Mouse (Mus musculus): ENCODE measurements at regions not wholly inside any gene's neighbourhood (a gene's known extent, or its start where the extent isn't known, plus 50 kb on each side); places are given as distances from the start of the nearest gene placed in this dataset.

DNA sequence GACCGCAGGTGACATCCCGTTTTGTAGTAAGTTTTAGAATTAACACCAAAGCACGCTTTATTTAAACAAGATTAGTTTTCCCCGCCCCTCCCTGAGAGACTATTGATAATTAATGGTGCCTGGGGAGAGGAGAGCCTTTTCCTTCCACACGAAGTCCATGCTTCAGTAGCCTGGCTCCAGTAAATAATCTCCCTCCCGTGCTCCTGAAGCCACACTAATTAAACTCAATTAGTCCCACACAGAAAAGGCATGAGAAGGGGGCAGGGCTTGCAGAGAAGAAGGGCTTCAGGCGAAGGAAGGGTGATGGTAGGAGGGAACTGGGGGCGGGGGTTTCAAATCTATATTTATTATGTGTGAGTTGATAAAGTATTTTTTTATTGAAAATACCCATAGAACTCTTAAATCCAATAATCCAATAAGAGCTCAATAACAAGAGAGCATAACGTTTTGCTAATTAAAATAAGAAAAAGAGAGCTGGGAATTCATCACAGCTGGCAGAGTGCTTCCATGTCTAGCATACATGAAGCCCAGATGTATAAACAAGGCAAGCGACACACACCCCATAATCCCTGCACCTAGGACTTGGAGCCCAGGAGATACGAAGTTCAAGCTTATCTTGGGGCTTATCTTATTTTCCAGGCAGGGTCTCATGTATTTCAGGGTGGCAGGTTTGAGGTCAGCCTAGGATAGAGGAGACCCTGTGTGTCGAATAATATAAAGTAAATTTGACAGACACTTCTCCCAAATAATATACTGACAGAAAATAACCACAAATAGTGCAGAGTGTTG is 684.7 kb downstream of the Hs3st4 start:
- TF ChIP-seq GABPA (IDR thresholded peaks at IDR 0.05; ENCODE audit: low read depth, low read length) (no peak), E2F4 (IDR thresholded peaks at IDR 0.05; ENCODE audit: borderline replicate concordance, low read depth, low read length) (no peak), MAX (IDR thresholded peaks at IDR 0.05; ENCODE audit: low read length) (no peak), MYB (IDR thresholded peaks at IDR 0.05; ENCODE audit: low read depth, low read length) (no peak)

Measured in MEL (cell line).